Mouse (Mus musculus) left cerebral cortex, adult 11 months (tissue): ENCODE data around the gene Slc8b1.

Source experiments
- DNase-seq: peaks from one replicate; pipeline ENCODE4 v3.0.0; 2022; ENCODE audit warnings: low spot score

Slc8b1 gene

GRCm38 (mm10) chr5:120567761-120568211, 56.8 kb downstream of the Slc8b1 start:
- DNase-seq: no peak

GRCm38 (mm10) chr5:120568336-120568768, 57.4 kb downstream of the Slc8b1 start:
- DNase-seq: no peak

- no peak for DNase-seq
These were observed 58.0 kb downstream of the Slc8b1 start for GRCm38 (mm10) chr5:120568964-120569363.

- no peak for DNase-seq
These were observed 58.8 kb downstream of the Slc8b1 start for GRCm38 (mm10) chr5:120569791-120570190.

- no peak for DNase-seq
These were observed 59.4 kb downstream of the Slc8b1 start for GRCm38 (mm10) chr5:120570289-120570897.

GRCm38 (mm10) chr5:120571056-120571740, 60.2 kb downstream of the Slc8b1 start:
- no peak for DNase-seq

GRCm38 (mm10) chr5:120574469-120575063, 63.6 kb downstream of the Slc8b1 start:
- no peak for DNase-seq

- no peak for DNase-seq
These were observed 65.9 kb downstream of the Slc8b1 start for GRCm38 (mm10) chr5:120576781-120577301.

GRCm38 (mm10) chr5:120577935-120578441, 67.0 kb downstream of the Slc8b1 start:
- no peak for DNase-seq

GRCm38 (mm10) chr5:120578504-120579081, 67.6 kb downstream of the Slc8b1 start:
- DNase-seq: no peak

GRCm38 (mm10) chr5:120579211-120579897, 68.4 kb downstream of the Slc8b1 start:
- DNase-seq: no peak

- DNase-seq: no peak
These were observed 69.1 kb downstream of the Slc8b1 start for GRCm38 (mm10) chr5:120579898-120580626.

- DNase-seq: no peak
These were observed 71.0 kb downstream of the Slc8b1 start for GRCm38 (mm10) chr5:120582002-120582401.

GRCm38 (mm10) chr5:120583511-120583910, 72.5 kb downstream of the Slc8b1 start:
- no peak for DNase-seq
